Mouse (Mus musculus): ENCODE measurements around the gene C1qtnf3. TPM values are rescaled to one million over a fixed set of nuclear protein-coding genes. Genes with fewer than 3 reads are reported as not detected.

Gene C1qtnf3
- polyA plus RNA-seq, 1 experiment from 2014 or later: 0.81 TPM

DNA sequence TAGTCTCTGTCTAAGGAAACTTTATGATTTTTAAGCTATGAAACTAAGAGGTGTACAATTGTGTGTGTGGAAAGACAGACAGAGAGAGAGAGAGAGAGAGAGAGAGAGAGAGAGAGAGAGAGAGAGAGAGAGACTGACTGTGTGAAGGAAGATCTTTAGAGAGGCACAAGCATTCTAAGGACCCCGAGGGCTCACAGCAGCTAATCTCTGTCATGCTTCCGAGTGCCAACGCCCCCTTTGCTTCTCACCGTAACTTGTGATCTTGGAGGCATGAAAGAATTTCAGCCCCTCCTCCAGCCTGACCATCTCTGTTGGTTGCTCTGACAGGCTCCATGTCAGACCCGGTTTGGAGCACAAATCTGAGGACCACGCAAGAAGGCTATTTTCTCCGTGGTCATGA lies 48.3 kb downstream of the C1qtnf3 start, which contains the start of gene Slc45a2:
Gene Slc45a2, plus strand, starts transcription at position 301 of the 400 bp plus-strand sequence.
- Histone ChIP-seq H3K4me3 (ENCODE audit: low read depth, low read length) (no peak within 1 kb of the TSS), H3K4me1 (replicated peaks; ENCODE audit: control insufficient read depth, insufficient read depth, low read length) (no peaks in the 10 kb centered on the region), H3K9me3 (ENCODE audit: control insufficient read depth, low read length) (no peaks in the 10 kb centered on the region), H3K27me3 (ENCODE audit: control insufficient read depth, insufficient read depth, low read length) (no peaks in the 10 kb centered on the region), H3K9ac (ENCODE audit: low read length) (no peak within 1 kb of the TSS), H3K36me3 (ENCODE audit: control insufficient read depth, insufficient read depth, low read length) (no peaks in the 10 kb centered on the region), H3K27ac (ENCODE audit: low read depth, low read length) (no peak within 1 kb of the TSS), H3K4me2 (ENCODE audit: low read depth, low read length, severe bottlenecking) (no peak within 1 kb of the TSS)
- ATAC-seq (replicated peaks; ENCODE audit: low FRiP score) (no peak), DNase-seq (ENCODE audit: low spot score) (no peak)
- WGBS: 52% methylated on average over 7 of the region's 7 CpGs

DNA sequence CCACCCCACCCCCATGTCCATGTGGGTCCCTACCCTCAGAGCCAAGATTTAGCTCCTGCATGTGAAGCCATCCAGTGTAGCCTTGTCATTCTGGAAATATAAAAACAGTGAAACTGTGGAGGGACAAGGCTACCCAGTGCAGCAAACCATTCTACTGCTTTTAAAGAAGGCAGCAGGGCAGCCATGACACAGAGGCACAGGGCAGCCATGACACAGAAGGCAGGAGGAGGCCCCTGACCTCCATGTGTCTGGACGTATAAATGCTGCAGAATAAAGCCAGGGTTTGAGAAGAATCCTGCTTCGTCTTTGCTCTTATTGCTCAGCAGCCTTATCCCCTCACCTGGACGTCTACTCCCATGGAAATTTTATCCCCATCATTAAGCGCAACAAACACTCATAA lies 51.7 kb downstream of the C1qtnf3 start:
- no peak overlapping the region for H3K4me2 ChIP-seq (ENCODE audit: low read depth, low read length, severe bottlenecking)
- no peak for ATAC-seq (replicated peaks; ENCODE audit: low FRiP score)
- no peaks in the 10 kb centered on the region for H3K36me3 ChIP-seq (ENCODE audit: control insufficient read depth, insufficient read depth, low read length)
- H3K9me3 ChIP-seq (ENCODE audit: control insufficient read depth, low read length): no peaks in the 10 kb centered on the region
- H3K27ac ChIP-seq (ENCODE audit: low read depth, low read length): no peak overlapping the region
- H3K4me1 ChIP-seq (replicated peaks; ENCODE audit: control insufficient read depth, insufficient read depth, low read length): no peaks in the 10 kb centered on the region
- no peak overlapping the region for H3K9ac ChIP-seq (ENCODE audit: low read length)
- no peak overlapping the region for H3K4me3 ChIP-seq (ENCODE audit: low read depth, low read length)
- 86% methylated on average over 4 of the region's 4 CpGs for WGBS
- no peaks in the 10 kb centered on the region for H3K27me3 ChIP-seq (ENCODE audit: control insufficient read depth, insufficient read depth, low read length)
- no peak for DNase-seq (ENCODE audit: low spot score)

DNA sequence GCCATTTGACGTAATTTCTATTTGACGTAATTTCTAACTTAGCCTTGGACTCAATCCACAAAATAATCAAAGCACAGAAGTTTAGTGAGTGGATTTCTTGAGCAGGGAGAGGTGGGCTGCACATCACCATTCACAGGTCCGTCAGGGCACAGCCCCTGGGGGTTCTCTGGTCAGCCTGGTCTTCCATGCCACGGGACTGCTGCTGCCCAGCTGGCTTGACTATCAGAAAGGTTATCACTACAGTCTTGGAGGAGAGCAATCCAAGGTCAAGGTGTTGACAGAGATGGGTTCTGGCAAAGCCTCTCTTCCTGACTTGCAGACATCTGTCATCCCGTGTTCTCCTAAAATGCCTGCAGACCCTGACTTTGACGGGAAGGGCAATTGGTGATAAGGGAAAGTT lies 52.5 kb downstream of the C1qtnf3 start:
- Histone ChIP-seq H3K4me2 (ENCODE audit: low read depth, low read length, severe bottlenecking) (no peak overlapping the region), H3K36me3 (ENCODE audit: control insufficient read depth, insufficient read depth, low read length) (no peaks in the 10 kb centered on the region), H3K9ac (ENCODE audit: low read length) (no peak overlapping the region), H3K27me3 (ENCODE audit: control insufficient read depth, insufficient read depth, low read length) (no peaks in the 10 kb centered on the region), H3K27ac (ENCODE audit: low read depth, low read length) (no peak overlapping the region), H3K9me3 (ENCODE audit: control insufficient read depth, low read length) (no peaks in the 10 kb centered on the region), H3K4me3 (ENCODE audit: low read depth, low read length) (no peak overlapping the region), H3K4me1 (replicated peaks; ENCODE audit: control insufficient read depth, insufficient read depth, low read length) (no peaks in the 10 kb centered on the region)
- WGBS: 88% methylated on average over 6 of the region's 6 CpGs
- DNase-seq (ENCODE audit: low spot score) (no peak), ATAC-seq (replicated peaks; ENCODE audit: low FRiP score) (no peak)

DNA sequence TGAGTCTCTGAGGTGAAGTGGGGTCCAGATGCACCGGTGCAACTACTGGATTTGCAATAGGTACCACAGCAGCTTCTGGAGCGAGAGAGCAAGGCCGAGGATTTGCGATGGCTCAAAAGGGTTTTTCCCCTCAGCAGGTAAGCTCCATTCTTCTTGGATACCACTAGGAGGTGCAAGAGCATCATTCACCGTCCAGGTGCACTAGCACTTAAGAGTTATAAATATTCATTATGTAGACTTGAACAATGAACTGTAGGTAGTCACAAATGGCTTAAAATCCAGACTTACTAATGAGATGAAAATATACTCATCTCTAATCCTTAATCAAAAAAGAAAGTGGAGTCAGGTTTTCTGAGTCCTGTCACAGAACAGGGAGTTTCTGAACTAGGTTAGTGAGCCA lies 56.6 kb downstream of the C1qtnf3 start:
- H3K27me3 ChIP-seq (ENCODE audit: control insufficient read depth, insufficient read depth, low read length): no peaks in the 10 kb centered on the region
- 17% methylated on average over 5 of the region's 5 CpGs for WGBS
- H3K27ac ChIP-seq (ENCODE audit: low read depth, low read length): no peak overlapping the region
- H3K36me3 ChIP-seq (ENCODE audit: control insufficient read depth, insufficient read depth, low read length): no peaks in the 10 kb centered on the region
- DNase-seq (ENCODE audit: low spot score): no peak
- no peak overlapping the region for H3K4me2 ChIP-seq (ENCODE audit: low read depth, low read length, severe bottlenecking)
- H3K9ac ChIP-seq (ENCODE audit: low read length): no peak overlapping the region
- no peaks in the 10 kb centered on the region for H3K9me3 ChIP-seq (ENCODE audit: control insufficient read depth, low read length)
- H3K4me3 ChIP-seq (ENCODE audit: low read depth, low read length): no peak overlapping the region
- no peak for ATAC-seq (replicated peaks; ENCODE audit: low FRiP score)
- H3K4me1 ChIP-seq (replicated peaks; ENCODE audit: control insufficient read depth, insufficient read depth, low read length): no peaks in the 10 kb centered on the region

DNA sequence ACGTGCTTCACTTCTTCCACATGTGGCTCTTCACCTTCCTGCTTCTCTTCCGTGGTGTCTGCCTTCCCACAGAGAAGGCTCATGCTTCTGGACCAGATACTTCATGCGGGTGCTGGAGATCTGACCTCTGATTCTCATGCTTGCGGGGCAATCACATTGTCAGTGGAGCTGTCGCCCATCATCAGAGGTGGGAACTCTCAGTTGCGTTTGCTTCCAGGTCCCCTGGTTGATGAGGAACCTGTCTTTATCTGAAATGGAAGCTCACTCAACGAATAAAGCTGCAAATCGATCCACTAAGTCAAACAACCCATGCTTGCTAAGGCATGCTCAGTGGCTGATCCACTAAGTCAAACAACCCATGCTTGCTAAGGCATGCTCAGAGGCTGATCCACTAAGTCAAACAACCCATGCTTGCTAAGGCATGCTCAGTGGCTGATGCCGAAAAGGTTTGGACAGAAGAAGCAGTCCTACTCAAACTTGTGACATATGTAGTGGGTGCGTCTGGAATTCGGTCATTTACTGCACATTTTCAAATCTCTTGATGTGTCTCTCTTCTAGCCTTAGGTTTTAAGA lies 58.9 kb downstream of the C1qtnf3 start:
- WGBS: 95% methylated on average over 11 of the region's 11 CpGs
- no peaks in the 10 kb centered on the region for H3K36me3 ChIP-seq (ENCODE audit: control insufficient read depth, insufficient read depth, low read length)
- no peak overlapping the region for H3K4me2 ChIP-seq (ENCODE audit: low read depth, low read length, severe bottlenecking)
- ATAC-seq (replicated peaks; ENCODE audit: low FRiP score) (no peak), DNase-seq (ENCODE audit: low spot score) (no peak)
- no peak overlapping the region for H3K9ac ChIP-seq (ENCODE audit: low read length)
- no peaks in the 10 kb centered on the region for H3K27me3 ChIP-seq (ENCODE audit: control insufficient read depth, insufficient read depth, low read length)
- H3K4me3 ChIP-seq (ENCODE audit: low read depth, low read length): no peak overlapping the region
- H3K27ac ChIP-seq (ENCODE audit: low read depth, low read length): no peak overlapping the region
- no peaks in the 10 kb centered on the region for H3K9me3 ChIP-seq (ENCODE audit: control insufficient read depth, low read length)
- no peaks in the 10 kb centered on the region for H3K4me1 ChIP-seq (replicated peaks; ENCODE audit: control insufficient read depth, insufficient read depth, low read length)

DNA sequence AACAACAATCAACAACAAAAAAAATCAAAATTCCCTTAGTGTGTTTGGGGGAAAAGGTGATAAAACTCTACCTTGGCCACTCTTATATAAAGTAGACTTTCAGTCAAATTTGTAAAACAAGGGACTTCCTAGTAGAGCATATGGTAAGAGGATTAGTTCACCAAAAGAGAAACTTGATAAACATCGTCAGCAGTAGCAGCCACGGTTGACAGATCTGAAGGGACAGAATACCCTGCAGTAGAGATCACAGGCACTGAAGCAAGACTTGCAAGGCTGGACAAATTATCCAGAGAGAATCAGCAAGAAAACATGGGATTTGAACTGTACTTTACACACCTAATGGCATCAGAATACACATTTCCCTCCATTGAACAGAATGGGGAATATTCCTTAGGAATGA lies 62.8 kb downstream of the C1qtnf3 start:
- no peak for ATAC-seq (replicated peaks; ENCODE audit: low FRiP score)
- DNase-seq (ENCODE audit: low spot score): no peak
- Histone ChIP-seq H3K9me3 (ENCODE audit: control insufficient read depth, low read length) (no peaks in the 10 kb centered on the region), H3K27ac (ENCODE audit: low read depth, low read length) (no peak overlapping the region), H3K4me1 (replicated peaks; ENCODE audit: control insufficient read depth, insufficient read depth, low read length) (no peaks in the 10 kb centered on the region), H3K36me3 (ENCODE audit: control insufficient read depth, insufficient read depth, low read length) (no peaks in the 10 kb centered on the region), H3K4me2 (ENCODE audit: low read depth, low read length, severe bottlenecking) (no peak overlapping the region), H3K9ac (ENCODE audit: low read length) (no peak overlapping the region), H3K27me3 (ENCODE audit: control insufficient read depth, insufficient read depth, low read length) (no peaks in the 10 kb centered on the region), H3K4me3 (ENCODE audit: low read depth, low read length) (no peak overlapping the region)
- WGBS: 31% methylated on average over 2 of the region's 2 CpGs

DNA sequence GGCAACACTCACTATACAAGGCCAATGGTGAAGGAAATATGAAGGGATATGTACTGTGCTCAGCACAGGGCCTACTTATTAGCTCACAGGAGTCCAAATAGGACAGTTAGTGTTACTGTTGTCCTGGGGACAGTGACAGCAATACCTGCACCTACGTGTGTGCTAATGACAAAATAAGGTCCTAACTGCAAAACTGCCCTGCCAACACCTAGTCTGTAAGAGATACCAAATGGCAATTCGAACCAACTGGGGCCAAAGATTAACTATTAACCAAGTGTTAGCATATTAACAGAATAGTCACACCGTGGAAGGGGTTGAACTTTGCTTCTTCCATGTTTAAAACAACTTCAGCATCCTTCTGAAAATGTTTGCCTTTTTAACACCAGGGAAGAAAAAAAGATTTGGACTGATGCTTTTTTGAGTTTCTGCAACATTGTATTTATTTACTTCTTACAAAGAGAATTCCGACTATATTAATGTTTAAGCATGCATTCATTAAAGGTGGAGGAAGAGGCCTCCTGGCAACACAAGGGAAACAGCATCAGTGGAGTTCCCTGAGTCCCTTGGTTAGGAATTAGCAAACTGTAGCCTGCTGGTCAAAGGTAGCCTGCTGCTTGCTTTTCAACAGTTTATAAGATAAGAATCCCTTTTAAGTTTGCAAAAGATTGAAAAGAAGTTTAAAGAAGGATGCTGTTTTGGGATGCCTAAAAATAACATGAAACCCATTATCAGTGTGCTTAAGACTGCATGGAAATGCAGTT lies 74.8 kb downstream of the C1qtnf3 start:
- Histone ChIP-seq H3K36me3 (ENCODE audit: control insufficient read depth, insufficient read depth, low read length) (no peaks in the 10 kb centered on the region), H3K27me3 (ENCODE audit: control insufficient read depth, insufficient read depth, low read length) (no peaks in the 10 kb centered on the region), H3K9ac (ENCODE audit: low read length) (no peak overlapping the region), H3K4me1 (replicated peaks; ENCODE audit: control insufficient read depth, insufficient read depth, low read length) (no peaks in the 10 kb centered on the region), H3K9me3 (ENCODE audit: control insufficient read depth, low read length) (no peaks in the 10 kb centered on the region), H3K27ac (ENCODE audit: low read depth, low read length) (no peak overlapping the region), H3K4me2 (ENCODE audit: low read depth, low read length, severe bottlenecking) (no peak overlapping the region), H3K4me3 (ENCODE audit: low read depth, low read length) (no peak overlapping the region)
- ATAC-seq (replicated peaks; ENCODE audit: low FRiP score): no peak
- DNase-seq (ENCODE audit: low spot score): no peak
- WGBS: 76% methylated on average over 4 of the region's 4 CpGs
